Mouse (Mus musculus) layer of hippocampus, adult 18-20 months (tissue): ENCODE measurements around the gene Sprr3. TPM values are rescaled to one million over a fixed set of nuclear protein-coding genes. Genes with fewer than 3 reads are reported as not detected.
A peak's percentile ranks its signal among the peaks of the same experiment; 100 is the strongest.
"Not testable (repeated sequence)": the region's sequence is repeated elsewhere in the genome, so short reads cannot be mapped to it uniquely, and the experiment has no call there.

Experiments used
- DNase-seq, 2 experiments: peaks; one replicate each; pipeline ENCODE4 v3.0.0; 2022; ENCODE audit warnings: low spot score in 2 of 2
- long read RNA-seq: library from polyadenylated mRNA; stranded (forward); transcript quantifications from one replicate; pipeline ENCODE4 v2.0.0, GENCODE M21; 2021
- total RNA-seq, 2 experiments: library from RNA; stranded (reverse); gene quantifications; 2 replicates each; pipeline ENCODE4 v1.2.3; 2021

Sprr3 gene
- total RNA-seq: not detected
- long read RNA-seq: 0 reads

GRCm38 (mm10) chr3:92458620-92459019 lies at the start of gene Sprr3:
Gene Sprr3 (minus strand): TSS chr3:92458720.
- DNase-seq: no peak

DNA sequence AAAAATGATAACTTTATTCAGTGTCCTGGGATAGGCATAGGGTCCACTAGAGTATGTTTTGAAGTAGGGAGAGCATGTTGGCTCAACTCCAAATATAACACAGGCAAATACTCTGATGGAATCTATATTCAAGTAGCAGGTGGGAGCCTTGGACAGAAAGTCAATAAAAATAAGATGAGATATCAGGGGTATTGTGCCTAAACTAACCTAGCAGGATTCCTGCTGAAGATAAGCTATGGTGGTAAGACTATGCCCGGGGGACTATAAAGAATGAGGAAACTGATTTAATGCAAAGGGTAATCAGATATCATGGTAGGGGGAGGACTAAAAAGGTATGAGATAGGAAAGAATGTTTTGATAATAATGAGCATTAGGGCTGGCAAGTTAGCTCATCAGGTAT lies 49.7 kb upstream of the Sprr3 start:
- DNase-seq: no peak

GRCm38 (mm10) chr3:92503528-92503927 lies 45.0 kb upstream of the Sprr3 start:
- peak in 1 of 2 experiments; percentile 28 for DNase-seq

DNA sequence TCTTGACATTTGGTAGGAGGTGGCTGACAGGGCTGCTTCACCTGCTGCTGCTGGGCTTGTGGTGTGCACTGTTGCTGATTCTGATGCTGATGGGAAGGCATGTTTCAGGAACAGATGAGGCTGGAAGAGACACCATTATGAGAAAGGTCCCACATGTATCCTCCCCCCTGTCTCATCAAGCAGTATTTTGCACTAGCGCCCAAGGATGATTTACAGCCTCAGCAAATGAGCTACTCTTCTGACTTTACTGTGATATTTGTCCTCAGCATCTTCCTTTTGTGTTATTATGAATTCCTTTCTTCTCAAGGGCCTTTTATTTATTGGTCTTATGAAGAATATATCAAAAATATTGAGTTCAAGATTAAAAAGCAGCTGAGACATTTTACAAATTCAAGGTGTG lies 41.9 kb upstream of the Sprr3 start, which contains the start of gene Sprr4:
TSS of gene Sprr4 (minus strand) at position 101 of the 400 bp plus-strand sequence.
- no peak for DNase-seq

DNA sequence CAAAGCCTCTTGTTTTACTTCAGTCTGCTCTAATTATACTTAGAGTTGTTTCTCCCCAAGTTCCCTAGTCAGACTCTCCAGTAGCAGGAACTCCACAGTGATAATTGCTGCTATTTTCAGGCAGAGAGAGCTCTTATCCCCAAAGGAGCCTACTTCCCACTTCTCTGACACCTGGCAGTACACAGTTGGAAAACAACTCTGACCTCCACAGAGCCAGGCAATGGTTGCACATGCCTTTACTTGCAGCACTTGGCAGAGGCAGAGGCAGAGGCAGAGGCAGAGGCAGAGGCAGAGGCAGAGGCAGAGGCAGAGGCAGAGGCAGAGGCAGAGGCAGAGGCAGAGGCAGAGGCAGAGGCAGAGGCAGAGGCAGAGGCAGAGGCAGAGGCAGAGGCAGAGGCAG lies 31.7 kb upstream of the Sprr3 start:
- not testable (repeated sequence) for DNase-seq

DNA sequence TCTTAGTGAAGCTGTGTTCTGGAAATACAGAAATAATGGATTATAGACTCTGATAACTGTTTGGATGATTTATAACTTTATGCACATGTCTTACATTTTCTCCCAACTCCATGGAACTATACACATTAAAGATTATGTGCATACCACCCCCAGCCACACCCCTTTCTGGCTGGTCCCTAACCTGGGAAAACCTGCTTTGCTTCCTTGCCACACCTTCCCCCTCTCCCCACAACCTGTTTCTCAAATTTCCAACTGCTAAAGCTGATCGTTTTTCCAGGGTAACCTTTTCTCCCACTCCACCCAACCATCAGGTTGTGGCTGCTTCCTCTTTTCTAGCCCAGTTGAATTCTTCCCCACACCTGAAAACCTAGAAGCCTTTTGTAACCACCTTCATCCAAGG lies 27.8 kb upstream of the Sprr3 start:
- no peak for DNase-seq

- DNase-seq: no peak
Observed at GRCm38 (mm10) chr3:92485863-92486262, 27.3 kb upstream of the Sprr3 start, which contains the start of gene Sprr1a. Gene Sprr1a (minus strand): TSS chr3:92485895.

DNA sequence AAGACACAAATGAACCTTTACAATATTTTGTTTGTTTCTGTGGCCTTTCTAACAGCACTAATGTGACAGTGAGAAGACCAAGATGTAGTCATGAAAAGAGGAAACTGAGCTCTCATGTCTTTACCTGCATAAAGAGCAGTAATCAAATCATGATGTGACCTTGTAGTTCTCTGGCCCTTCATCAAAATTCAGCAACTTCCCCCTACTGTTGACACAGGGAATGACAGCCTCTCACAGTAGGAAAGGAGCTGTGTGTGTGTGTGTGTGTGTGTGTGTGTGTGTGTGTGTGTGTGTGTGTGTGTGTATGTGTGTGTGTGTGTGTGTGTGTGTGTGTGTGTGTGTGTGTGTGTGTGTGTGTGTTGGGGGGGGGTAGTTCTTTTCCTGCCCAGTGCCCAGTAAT lies 22.7 kb upstream of the Sprr3 start:
- not testable (repeated sequence) for DNase-seq

DNA sequence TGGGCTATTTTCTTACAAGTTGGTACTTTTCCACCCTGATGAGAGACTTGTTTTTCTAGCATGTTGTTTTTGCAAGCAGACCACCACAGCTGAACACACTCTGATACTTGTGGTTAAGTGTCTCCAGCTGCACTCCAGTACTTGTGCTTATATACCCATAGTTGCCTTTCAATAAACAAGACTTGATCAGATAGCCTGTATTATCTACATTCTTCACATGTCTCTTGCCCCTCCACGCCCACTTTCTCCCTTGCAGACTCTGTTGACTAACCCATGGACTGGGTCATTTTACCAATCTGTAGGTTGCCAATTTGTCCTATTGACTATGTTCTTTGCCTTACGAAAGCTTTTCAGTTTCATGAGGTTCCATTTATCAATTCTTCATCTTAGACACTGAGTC lies 11.6 kb upstream of the Sprr3 start:
- no peak for DNase-seq

DNA sequence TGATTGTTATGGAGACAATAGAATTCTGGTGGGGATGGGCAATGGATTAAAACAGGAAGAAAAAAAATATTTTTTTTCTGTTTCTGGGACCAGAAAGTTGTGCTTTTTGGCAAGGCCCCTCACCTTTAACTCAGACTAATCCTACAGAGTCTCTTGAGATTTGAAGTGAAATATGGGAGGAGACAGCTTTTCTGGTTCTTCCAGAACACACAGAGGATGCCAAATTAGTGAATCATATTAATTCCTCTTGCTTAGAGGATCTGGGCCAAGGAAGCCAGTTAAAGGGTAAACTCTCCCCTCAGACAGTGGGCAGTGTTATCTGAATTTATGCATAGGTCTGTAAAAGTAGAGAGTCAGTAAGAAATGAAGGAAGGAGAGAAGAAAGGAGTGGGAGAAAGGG lies 8.9 kb upstream of the Sprr3 start:
- DNase-seq: no peak

DNA sequence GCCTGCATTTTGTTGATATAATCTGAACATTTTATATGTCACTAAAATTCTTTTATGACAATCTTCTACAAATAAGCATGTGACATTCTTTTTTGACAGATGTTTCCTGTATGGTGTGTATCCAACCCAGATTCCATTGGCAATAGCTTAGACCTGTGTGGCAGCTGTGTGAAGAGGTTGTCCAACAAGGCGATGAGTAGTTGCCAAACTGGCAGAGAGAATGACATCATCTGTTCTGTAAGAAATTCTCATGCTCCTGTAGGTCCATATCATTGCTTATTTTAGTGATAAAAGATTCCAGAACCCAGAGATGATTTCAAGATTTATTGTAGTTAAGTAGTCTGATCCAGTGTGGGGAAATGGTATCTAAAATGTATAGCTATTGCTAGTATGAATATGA lies 8.1 kb upstream of the Sprr3 start:
- DNase-seq: no peak

DNA sequence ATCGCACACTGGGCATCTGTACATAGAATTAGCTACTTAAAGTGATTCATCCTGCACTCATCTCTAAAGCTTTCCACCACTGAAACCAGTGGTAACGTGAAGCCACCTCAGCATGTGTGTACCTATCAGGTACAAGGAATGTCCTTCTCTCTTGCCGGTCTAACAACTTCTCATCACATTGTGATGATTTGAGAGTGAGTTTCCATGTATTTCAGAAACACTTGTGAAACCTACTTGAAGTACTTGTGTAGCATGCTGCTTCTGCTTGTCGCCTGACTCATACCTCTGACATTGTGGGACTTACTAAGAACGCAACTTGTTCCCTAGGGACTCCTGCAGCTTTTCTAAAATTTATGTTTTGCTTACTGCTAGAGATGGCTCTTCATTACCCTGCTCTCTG lies 3.4 kb downstream of the Sprr3 start:
- no peak for DNase-seq

DNA sequence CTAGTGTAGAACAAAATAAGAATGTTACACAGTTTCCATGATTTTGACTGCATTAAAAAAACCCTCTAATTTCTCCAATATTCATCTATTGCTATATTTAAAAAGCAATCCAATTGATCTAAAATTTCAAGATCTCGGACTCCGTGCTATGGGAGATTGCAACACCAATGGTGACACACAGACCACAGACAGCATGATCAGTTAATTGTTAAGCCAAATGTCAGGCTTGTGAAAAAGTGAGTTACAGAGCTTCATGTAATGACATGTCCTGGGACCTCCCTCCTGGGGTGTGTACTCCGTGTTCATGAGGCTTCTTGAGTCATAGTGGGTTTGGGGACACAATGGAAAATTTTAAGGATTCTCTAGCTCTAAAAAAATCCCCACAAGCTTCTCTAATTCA lies 18.3 kb downstream of the Sprr3 start:
- no peak for DNase-seq

DNA sequence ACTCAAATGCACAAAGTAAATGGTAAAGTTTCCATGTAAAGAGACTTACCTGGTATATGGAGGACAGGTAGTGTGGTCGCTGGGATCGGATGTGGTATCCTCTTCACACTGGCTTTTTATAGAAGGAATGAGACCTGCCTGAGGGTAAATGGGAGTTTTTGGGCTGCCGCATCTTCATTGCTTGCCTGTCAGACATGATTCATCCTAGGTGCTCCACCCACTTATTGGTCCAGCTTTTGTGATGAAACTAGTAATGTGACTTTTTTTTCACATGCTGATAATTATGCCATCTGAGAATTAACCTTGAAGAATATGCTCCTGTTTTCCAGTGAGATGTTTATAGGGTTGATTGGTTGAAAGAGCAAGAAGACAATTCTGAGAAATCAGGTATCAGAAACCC lies 19.8 kb downstream of the Sprr3 start, which contains the start of gene Sprr1b:
TSS of gene Sprr1b (minus strand) at position 101 of the 400 bp plus-strand sequence.
- DNase-seq: no peak

DNA sequence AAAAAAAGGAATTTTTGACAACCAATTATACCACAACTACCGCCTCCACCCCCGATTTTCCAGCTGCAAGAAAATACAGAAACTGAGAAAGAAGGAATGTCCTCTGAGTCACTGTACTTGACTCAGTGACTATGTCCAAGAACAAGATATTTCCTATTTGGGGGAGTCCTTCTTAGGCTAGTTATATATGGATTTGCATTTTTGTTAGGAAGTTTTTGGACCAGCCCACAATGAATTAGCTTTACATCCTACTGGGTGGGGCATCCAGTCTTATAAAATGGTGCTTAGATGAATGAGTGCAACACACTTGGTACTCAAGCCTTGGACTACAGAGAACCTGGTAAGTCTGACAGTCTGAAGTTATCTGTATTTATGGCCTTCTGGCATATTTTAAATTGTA lies 26.2 kb downstream of the Sprr3 start, which contains the start of gene Sprr2k:
TSS of gene Sprr2k (plus strand) at position 301 of the 400 bp plus-strand sequence.
- no peak for DNase-seq

GRCm38 (mm10) chr3:92429323-92429722 lies 29.2 kb downstream of the Sprr3 start, which contains the start of gene Gm9774:
Gene Gm9774 (minus strand): TSS chr3:92429423.
- DNase-seq: no peak

GRCm38 (mm10) chr3:92417782-92418181 lies 40.7 kb downstream of the Sprr3 start, which contains the start of gene Sprr2j-ps:
Gene Sprr2j-ps (plus strand): TSS chr3:92418082.
- DNase-seq: no peak

GRCm38 (mm10) chr3:92407691-92408090 lies 50.8 kb downstream of the Sprr3 start, which contains the start of gene Sprr2i:
Gene Sprr2i (plus strand): TSS chr3:92407991.
- no peak for DNase-seq

Other genes starting within 250 kb of the Sprr3 start
- not detected for gene Sprr2a1, start 242.9 kb downstream of the Sprr3 start, total RNA-seq
- not detected for gene Sprr2a2, start 242.8 kb downstream of the Sprr3 start, total RNA-seq
- not detected for gene Sprr2a3, start 173.3 kb downstream of the Sprr3 start, total RNA-seq
- not detected for gene Sprr2b, start 142.1 kb downstream of the Sprr3 start, total RNA-seq
- gene Sprr2d, start 119.6 kb downstream of the Sprr3 start, total RNA-seq: not detected
- not detected for gene Sprr2e, start 106.6 kb downstream of the Sprr3 start, total RNA-seq
- not detected for gene Sprr2f, start 93.5 kb downstream of the Sprr3 start, total RNA-seq
- not detected for gene Sprr2h, start 73.0 kb downstream of the Sprr3 start, total RNA-seq
- not detected for gene Sprr2i, start 50.7 kb downstream of the Sprr3 start, total RNA-seq
- gene Sprr2j-ps, start 40.6 kb downstream of the Sprr3 start, total RNA-seq: not detected
- 1 to 10 TPM in 1 of 2 experiments, under 1 TPM in 1; 0.89 to 3.5 TPM for gene Gm9774, start 29.3 kb downstream of the Sprr3 start, total RNA-seq
- gene Sprr2k, start 26.1 kb downstream of the Sprr3 start, total RNA-seq: not detected
- not detected for gene Sprr1b, start 19.9 kb downstream of the Sprr3 start, total RNA-seq
- not detected for gene Sprr1a, start 27.2 kb upstream of the Sprr3 start, total RNA-seq
- gene Sprr4, start 41.8 kb upstream of the Sprr3 start, total RNA-seq: not detected
- gene 2310046K23Rik, start 75.8 kb upstream of the Sprr3 start, total RNA-seq: not detected
- not detected for gene Ivl, start 115.0 kb upstream of the Sprr3 start, total RNA-seq
- gene Smcp, start 130.3 kb upstream of the Sprr3 start, total RNA-seq: not detected
- gene 2210017I01Rik, start 148.8 kb upstream of the Sprr3 start, total RNA-seq: not detected
- not detected for gene Lce6a, start 162.9 kb upstream of the Sprr3 start, total RNA-seq
- gene Lce1a1, start 189.6 kb upstream of the Sprr3 start, total RNA-seq: not detected
- gene Lce1b, start 198.2 kb upstream of the Sprr3 start, total RNA-seq: not detected
- not detected for gene Lce1a2, start 211.6 kb upstream of the Sprr3 start, total RNA-seq
- gene Lce1c, start 220.5 kb upstream of the Sprr3 start, total RNA-seq: not detected
- not detected for gene Lce1d, start 228.5 kb upstream of the Sprr3 start, total RNA-seq